8 mouse cellular contexts compared by ENCODE assay signal in the genomic region with DNA sequence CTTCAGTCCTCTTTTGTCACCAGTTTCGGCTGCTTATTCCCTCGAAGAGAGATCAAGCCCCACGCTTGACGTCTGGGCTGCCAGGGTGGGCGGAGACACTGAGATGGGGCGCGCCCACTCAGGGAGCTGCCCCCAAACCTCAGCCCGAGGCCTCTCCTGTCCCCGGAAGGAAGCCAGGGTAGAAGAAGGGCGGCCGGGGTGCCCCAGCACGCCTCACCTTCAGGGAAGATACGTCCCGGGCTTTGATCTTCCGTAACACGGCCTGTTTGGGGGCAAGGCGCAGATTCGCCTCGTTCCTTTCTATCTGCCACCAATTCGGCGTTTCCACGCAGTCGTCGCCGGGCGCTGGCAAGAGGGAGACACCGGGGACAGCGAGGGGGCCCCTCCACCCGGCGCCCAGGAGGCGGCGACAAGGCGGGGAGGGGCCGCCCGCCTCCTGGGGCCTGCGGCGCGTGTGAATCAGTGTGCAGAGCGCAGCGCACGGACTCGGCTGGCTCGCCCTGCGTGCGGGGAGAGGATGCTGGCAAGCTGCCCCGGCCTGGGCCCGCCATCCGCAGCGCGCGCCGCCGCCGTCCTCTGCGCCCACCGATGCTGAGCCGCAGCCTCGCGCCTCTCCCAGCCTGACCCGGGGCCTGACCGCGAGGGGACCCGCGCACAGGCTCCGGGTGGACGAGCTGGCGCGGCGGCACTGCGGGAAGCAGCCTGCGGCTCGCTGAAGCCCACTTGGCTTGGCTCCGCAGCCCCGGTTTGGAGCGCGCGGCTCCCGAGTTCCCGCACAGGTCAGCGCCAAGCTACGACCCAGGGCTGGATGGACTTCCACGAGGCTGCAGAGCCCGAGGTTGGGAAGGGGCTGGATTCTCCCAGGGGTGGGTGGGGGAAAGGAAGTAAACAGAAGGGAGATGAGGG. TPM values are rescaled to one million over a fixed set of nuclear protein-coding genes. Genes with fewer than 3 reads are reported as not detected.
DNase-seq lines count a peak whose midpoint lies in the region; ATAC-seq and TF ChIP-seq lines count a peak whose summit lies in the region.

Gene Adcy3 (plus strand): TSS at position 163 of the 906 bp plus-strand sequence.

- H3K4me3 ChIP-seq in cortical plate, adult 2 months (ENCODE audit: insufficient read depth, low read length) = peak within 1 kb of the TSS; percentile 69
- H3K4me3 ChIP-seq in limb, embryonic 11.5 days (ENCODE audit: low read depth, low read length) = peak within 1 kb of the TSS; percentile 62
- H3K4me3 ChIP-seq in midbrain, embryonic 11.5 days (ENCODE audit: low read depth, low read length) = peak within 1 kb of the TSS; percentile 53

- under 1% methylated on average over 75 of the region's 83 CpGs for WGBS in limb, embryonic 11.5 days
- under 1% methylated on average over 67 of the region's 83 CpGs for WGBS in midbrain, embryonic 11.5 days

- H3K9me3 ChIP-seq in limb, embryonic 11.5 days (ENCODE audit: control insufficient read depth, low read length) = no peaks in the 10 kb centered on the region
- H3K9me3 ChIP-seq in midbrain, embryonic 11.5 days (ENCODE audit: control insufficient read depth, low read length) = peaks cover 4% of the 10 kb centered on the region; the same call in 1 of the 2 replicates

- peak; percentile 93 for ATAC-seq in inflammation-experienced regulatory T-cells, adult 6 months
- ATAC-seq in limb, embryonic 11.5 days (ENCODE audit: insufficient number of reproducible peaks, low FRiP score, low TSS enrichment, low read depth) = peak; percentile 58
- peak; percentile 86 for ATAC-seq in midbrain, embryonic 11.5 days (ENCODE audit: low FRiP score)
- no peak for ATAC-seq in erythroid progenitor cell, adult 5-6 weeks (replicated peaks; ENCODE audit: low FRiP score, poor library complexity, severe bottlenecking)

- peak; percentile 31 for DNase-seq in adrenal gland, adult 8-10 months
- peak; percentile 56 for DNase-seq in gastrocnemius, postnatal 25 days
- peak; percentile 72 for DNase-seq in limb, embryonic 11.5 days (ENCODE audit: low spot score)
- peak; percentile 93 for DNase-seq in midbrain, embryonic 11.5 days (ENCODE audit: low spot score, missing footprints)
- peak; percentile 82 for DNase-seq in right cerebral cortex, postnatal 4 days

- no peaks in the 10 kb centered on the region for H3K27me3 ChIP-seq in limb, embryonic 11.5 days (ENCODE audit: control insufficient read depth, insufficient read depth, low read length)
- peaks cover 5% of the 10 kb centered on the region; the same call in 1 of the 2 replicates for H3K27me3 ChIP-seq in midbrain, embryonic 11.5 days (ENCODE audit: control insufficient read depth, insufficient read depth, low read length)

- no peak for TF ChIP-seq CTCF in cortical plate, adult 2 months (IDR thresholded peaks at IDR 0.05; ENCODE audit: extremely low read depth, insufficient read depth, low read length)

- TF ChIP-seq POLR2A in cortical plate, adult 2 months (IDR thresholded peaks at IDR 0.05; ENCODE audit: extremely low read depth, insufficient read depth, low read length) = peak; percentile 56; the same call in 1 of the 2 replicates

- peaks cover 6% of the 10 kb centered on the region for H3K4me1 ChIP-seq in cortical plate, adult 2 months (ENCODE audit: control insufficient read depth, insufficient read depth, low read length)
- peaks cover 6% of the 10 kb centered on the region; the same call in 1 of the 2 replicates for H3K4me1 ChIP-seq in limb, embryonic 11.5 days (ENCODE audit: control insufficient read depth, insufficient read depth, low read length)
- H3K4me1 ChIP-seq in midbrain, embryonic 11.5 days (ENCODE audit: control insufficient read depth, insufficient read depth, low read length) = peaks cover 6% of the 10 kb centered on the region; the same call in 1 of the 2 replicates

- H3K27ac ChIP-seq in cortical plate, adult 2 months (ENCODE audit: insufficient read depth, low read length) = peak within 1 kb of the TSS; percentile 53
- no peak within 1 kb of the TSS for H3K27ac ChIP-seq in limb, embryonic 11.5 days (replicated peaks; ENCODE audit: low read depth, low read length)
- no peak within 1 kb of the TSS for H3K27ac ChIP-seq in midbrain, embryonic 11.5 days (ENCODE audit: low read depth, low read length)

- H3K36me3 ChIP-seq in limb, embryonic 11.5 days (ENCODE audit: control insufficient read depth, insufficient read depth, low read length) = no peaks in the 10 kb centered on the region
- no peaks in the 10 kb centered on the region for H3K36me3 ChIP-seq in midbrain, embryonic 11.5 days (ENCODE audit: control insufficient read depth, insufficient read depth, low read length)

- peak within 1 kb of the TSS; percentile 76 for H3K9ac ChIP-seq in limb, embryonic 11.5 days (ENCODE audit: low read length)
- H3K9ac ChIP-seq in midbrain, embryonic 11.5 days (ENCODE audit: low read length) = peak within 1 kb of the TSS; percentile 76

- H3K4me2 ChIP-seq in limb, embryonic 11.5 days (ENCODE audit: low read depth, severe bottlenecking) = peak within 1 kb of the TSS; percentile 88
- H3K4me2 ChIP-seq in midbrain, embryonic 11.5 days = peak within 1 kb of the TSS; percentile 91

RNA-seq across cellular contexts. Expression of gene Adcy3, which starts in this region (rescaled TPM):
- 10 to 100 TPM; 40.5 to 52.1 (median 41.5) TPM for total RNA-seq in adrenal gland, adult 8-10 months (2022)
- 25.1 and 27.1 TPM in 2 replicates for polyA plus RNA-seq in cortical plate, adult 2 months (2012; rRNA removed)
- 1 to 10 TPM; 1.8 to 2.4 TPM for total RNA-seq in gastrocnemius, postnatal 25 days (2021)
- polyA plus RNA-seq in inflammation-experienced regulatory T-cells, adult 6 months (2017; shearing (Covaris generic)) = 1 to 10 TPM; 2.1 to 5.9 (median 2.9) TPM
- polyA plus RNA-seq in limb, embryonic 11.5 days (2014; fragmentation: Nextera tagmentation; extraction: Ambion mirVana) = 4.7 and 7.4 TPM in 2 replicates
- 2.2 and 2.7 TPM in 2 replicates for polyA plus RNA-seq in midbrain, embryonic 11.5 days (2014; fragmentation: Nextera tagmentation; extraction: Ambion mirVana)
- 1.3 and 4.7 TPM in 2 replicates for total RNA-seq in erythroid progenitor cell, adult 5-6 weeks (2015; ENCODE audit: low replicate concordance)
- 1.7 and 7.4 TPM in 2 replicates for total RNA-seq in erythroid progenitor cell, adult 5-6 weeks (2017; ENCODE audit: low replicate concordance)

Comparison
In these comparisons a context has a peak if more than half of its experiments do, and no peak if none do; other contexts are left out.
1. RNA of gene Adcy3 (total RNA-seq): 40.5 to 52.1 TPM in adrenal gland, adult 8-10 months; 1.3 to 7.4 TPM in erythroid progenitor cell, adult 5-6 weeks and 1.8 to 2.4 TPM in gastrocnemius, postnatal 25 days; every median in the first group is over 4 times any median in the second.
2. DNase-seq: peak in every context shown above with its lines; median percentile 93 in midbrain, embryonic 11.5 days; 82 in right cerebral cortex, postnatal 4 days; 72 in limb, embryonic 11.5 days; 56 in gastrocnemius, postnatal 25 days; 31 in adrenal gland, adult 8-10 months.
3. Peak in every context shown above with its lines, with median percentiles within 50 percentile points of each other: H3K4me3 ChIP-seq.